Mouse (Mus musculus): Measurements from ENCODE around the gene Ptpn22.

- no peak for TF ChIP-seq CTCF (IDR thresholded peaks at IDR 0.05; ENCODE audit: low read depth, low read length)
- TF ChIP-seq POLR2A (IDR thresholded peaks at IDR 0.05; ENCODE audit: extremely low read depth, insufficient read depth, low read length), result no peak
These were observed 47.9 kb downstream of the Ptpn22 start for GRCm38 (mm10) chr3:103907335-103908030.

All from liver, adult 2 months (tissue).